Mouse (Mus musculus) heart, postnatal 4 days (tissue): ENCODE measurements around the gene Mpv17l2. TPM values are rescaled to one million over a fixed set of nuclear protein-coding genes. Genes with fewer than 3 reads are reported as not detected.
A peak's percentile ranks its signal among the peaks of the same experiment; 100 is the strongest.

Experiments used
- DNase-seq: peaks from one replicate; pipeline ENCODE4 v3.0.0; 2021
- microRNA-seq, 2 experiments: library from miRNA; unstranded; fragments of <30 nt; microRNA quantifications; one replicate each; pipeline ENCODE4 v1.2.0; 2021 to 2022
- total RNA-seq, 2 experiments: library from RNA; stranded (reverse); gene quantifications; 2 replicates each; pipeline ENCODE4 v1.2.3; 2021

The Mpv17l2 gene
- total RNA-seq, 2 experiments from 2014 or later: 35.8 to 37.9 TPM

- DNase-seq: no peak
Observed at GRCm38 (mm10) chr8:70719796-70720270, 40.9 kb downstream of the Mpv17l2 start.

- DNase-seq: peak; percentile 66
Observed at GRCm38 (mm10) chr8:70718297-70718696, 42.4 kb downstream of the Mpv17l2 start, which contains the start of gene Gm3336. TSS of gene Gm3336 (plus strand) at chr8:70718543.

- DNase-seq: no peak
Observed at GRCm38 (mm10) chr8:70716521-70717400, 44.0 kb downstream of the Mpv17l2 start.

GRCm38 (mm10) chr8:70715086-70715485, 45.7 kb downstream of the Mpv17l2 start:
- DNase-seq: no peak

- DNase-seq: no peak
Observed at GRCm38 (mm10) chr8:70713991-70714390, 46.8 kb downstream of the Mpv17l2 start.

GRCm38 (mm10) chr8:70711041-70711440, 49.7 kb downstream of the Mpv17l2 start:
- DNase-seq: no peak

- peak; percentile 47 for DNase-seq
Observed at GRCm38 (mm10) chr8:70710296-70710695, 50.5 kb downstream of the Mpv17l2 start.

GRCm38 (mm10) chr8:70709794-70710193, 51.0 kb downstream of the Mpv17l2 start:
- no peak for DNase-seq

Small RNAs within 50 kb of the gene (microRNA-seq; reads per million reads assigned to microRNA genes)
- 0 to 0.61 reads per million in 2 experiments for gene Mir7240

Other genes with a start within 250 kb of the Mpv17l2 start
- gene Fkbp8, start 233.2 kb downstream of the Mpv17l2 start, total RNA-seq: 100 to 1,000 TPM; 204 to 207 TPM
- 10 to 100 TPM; 67.5 to 76.9 TPM for gene Kxd1, start 233.0 kb downstream of the Mpv17l2 start, total RNA-seq
- gene Ell, start 221.5 kb downstream of the Mpv17l2 start, total RNA-seq: 10 to 100 TPM; 16.7 to 17.6 TPM
- 10 to 100 TPM; 38.9 to 41.6 TPM for gene Isyna1, start 166.6 kb downstream of the Mpv17l2 start, total RNA-seq
- 10 to 100 TPM; 73.8 to 78.5 TPM for gene Ssbp4, start 152.1 kb downstream of the Mpv17l2 start, total RNA-seq
- 1 to 10 TPM; 1.1 to 1.5 TPM for gene Lrrc25, start 144.8 kb downstream of the Mpv17l2 start, total RNA-seq
- 1 to 10 TPM; 2.7 to 3.5 TPM for gene Gdf15, start 128.5 kb downstream of the Mpv17l2 start, total RNA-seq
- 10 to 100 TPM; 32.2 to 38.4 TPM for gene Pgpep1, start 100.6 kb downstream of the Mpv17l2 start, total RNA-seq
- 100 to 1,000 TPM; 107 to 120 TPM for gene Lsm4, start 87.7 kb downstream of the Mpv17l2 start, total RNA-seq
- gene Jund, start 62.0 kb downstream of the Mpv17l2 start, total RNA-seq: 100 to 1,000 TPM; 254 to 261 TPM
- under 1 TPM; 0.10 to 0.11 TPM for gene Iqcn, start 57.5 kb downstream of the Mpv17l2 start, total RNA-seq
- gene Gm3336, start 42.4 kb downstream of the Mpv17l2 start, total RNA-seq: not detected
- gene Pde4c, start 37.2 kb downstream of the Mpv17l2 start, total RNA-seq: 1 to 10 TPM in 1 of 2 experiments, under 1 TPM in 1; 0.74 to 1.0 TPM
- 10 to 100 TPM; 27.3 to 28.7 TPM for gene Rab3a, start 6.3 kb downstream of the Mpv17l2 start, total RNA-seq
- 10 to 100 TPM; 36.0 to 39.2 TPM for gene Pik3r2, start 15.8 kb upstream of the Mpv17l2 start, total RNA-seq
- 1 to 10 TPM; 8.4 to 8.9 TPM for gene Mast3, start 44.1 kb upstream of the Mpv17l2 start, total RNA-seq
- gene Il12rb1, start 47.5 kb upstream of the Mpv17l2 start, total RNA-seq: under 1 TPM in 1 of 2 experiments, not detected in 1; 0.12 TPM
- gene Arrdc2, start 78.8 kb upstream of the Mpv17l2 start, total RNA-seq: 1 to 10 TPM; 5.1 to 7.5 TPM
- gene Kcnn1, start 102.3 kb upstream of the Mpv17l2 start, total RNA-seq: 1 to 10 TPM; 2.5 to 3.0 TPM
- 10 to 100 TPM; 42.6 to 46.2 TPM for gene Ccdc124, start 113.0 kb upstream of the Mpv17l2 start, total RNA-seq
- under 1 TPM in 1 of 2 experiments, not detected in 1; 0.11 TPM for gene Slc5a5, start 131.8 kb upstream of the Mpv17l2 start, total RNA-seq
- 1,000 to 10,000 TPM; 1,266 to 1,294 TPM for gene Rpl18a, start 136.5 kb upstream of the Mpv17l2 start, total RNA-seq
- 10 to 100 TPM; 35.2 to 36.0 TPM for gene Map1s, start 145.0 kb upstream of the Mpv17l2 start, total RNA-seq